Mouse (Mus musculus): ENCODE results near the gene Schip1.

Schip1 gene

GRCm38 (mm10) chr3:68385544-68385943 lies 320.9 kb downstream of the Schip1 start:
- DNase-seq (ENCODE audit: low spot score in 2 of 2): no peak

- DNase-seq (ENCODE audit: low spot score in 2 of 2): no peak
Observed at GRCm38 (mm10) chr3:68388023-68388422, 323.4 kb downstream of the Schip1 start.

GRCm38 (mm10) chr3:68393578-68393977 lies 329.0 kb downstream of the Schip1 start:
- no peak for DNase-seq (ENCODE audit: low spot score in 2 of 2)

DNA sequence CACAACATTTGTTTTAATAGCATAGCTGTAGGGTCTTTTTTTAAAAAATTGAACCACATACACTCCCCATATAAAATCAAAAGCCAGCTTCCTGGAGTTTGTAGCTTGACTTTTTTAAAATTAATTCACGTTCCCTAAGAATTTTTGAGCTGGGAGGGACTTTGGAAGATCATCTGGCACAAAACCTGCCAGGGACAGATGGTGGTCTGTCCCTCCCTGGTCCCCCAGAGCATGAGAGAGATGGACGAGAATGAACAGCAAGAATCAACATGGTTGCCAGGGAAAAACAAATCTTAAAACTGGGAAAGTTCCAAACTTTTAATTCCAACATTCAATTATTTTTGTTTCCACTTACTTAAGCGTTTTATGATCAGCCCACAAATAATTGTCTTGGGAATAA lies 334.1 kb downstream of the Schip1 start:
- no peak for DNase-seq (ENCODE audit: low spot score in 2 of 2)

DNA sequence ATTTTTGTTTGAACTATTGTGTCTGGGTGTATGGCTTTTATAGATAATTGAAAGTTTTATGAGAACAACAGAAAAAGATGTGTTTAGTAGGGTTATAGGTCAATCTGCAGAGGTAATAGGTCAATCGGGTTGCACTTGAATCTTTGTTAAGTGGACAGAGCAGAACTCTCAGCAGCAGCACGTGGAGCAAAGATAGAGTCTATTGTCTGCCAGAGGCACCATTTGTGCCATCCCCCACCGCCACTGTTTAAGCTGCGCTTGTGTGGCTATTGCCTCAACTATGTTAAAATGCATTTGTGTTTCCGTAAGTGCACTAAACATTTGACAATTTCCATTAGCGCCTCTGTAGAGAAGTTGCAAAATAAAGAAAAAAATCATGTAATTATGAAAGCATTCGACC lies 335.5 kb downstream of the Schip1 start:
- no peak for DNase-seq (ENCODE audit: low spot score in 2 of 2)

DNA sequence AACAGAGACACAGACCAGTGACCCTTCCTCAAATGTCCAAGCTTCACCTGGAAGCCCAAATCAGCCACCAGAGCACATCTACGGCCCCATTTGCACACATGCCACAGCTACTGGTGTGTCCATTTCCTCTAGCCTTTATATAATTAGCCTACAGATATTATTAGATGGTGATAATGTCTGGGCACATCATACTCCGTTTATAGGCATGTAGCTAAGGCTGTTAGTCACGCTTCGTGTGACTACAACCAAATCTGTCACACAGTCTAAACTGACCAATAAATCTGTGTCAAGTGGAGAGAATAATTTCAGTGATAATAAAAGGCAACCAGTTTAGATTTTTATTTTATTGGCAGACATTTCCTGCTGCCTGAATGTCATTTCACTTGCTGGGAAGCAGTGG lies 338.7 kb downstream of the Schip1 start:
- no peak for DNase-seq (ENCODE audit: low spot score in 2 of 2)

GRCm38 (mm10) chr3:68403783-68404217 lies 339.2 kb downstream of the Schip1 start:
- DNase-seq (ENCODE audit: low spot score in 2 of 2): peak in 1 of 2 experiments; percentile 12

- DNase-seq (ENCODE audit: low spot score in 2 of 2): no peak
Observed at GRCm38 (mm10) chr3:68405724-68406123, 341.1 kb downstream of the Schip1 start.

DNA sequence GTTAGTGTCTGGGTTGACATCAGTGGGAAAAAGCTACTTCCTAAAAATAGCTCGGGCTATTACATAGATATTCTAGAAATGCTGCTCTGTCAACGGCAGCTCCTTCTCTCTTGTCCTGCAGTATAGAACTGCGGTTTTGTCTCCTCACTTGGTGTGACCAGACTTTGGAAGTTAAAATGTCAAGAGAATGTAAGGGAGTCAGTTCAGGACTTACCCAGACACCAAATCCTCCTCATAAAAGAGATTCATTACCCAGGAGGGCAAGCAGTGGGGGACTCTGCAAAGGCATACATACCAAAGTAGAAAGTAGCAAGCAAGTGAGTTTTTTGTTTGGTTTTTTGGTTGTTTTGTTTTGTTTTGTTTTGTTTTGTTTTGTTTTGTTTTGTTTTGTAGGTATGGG lies 347.7 kb downstream of the Schip1 start:
- DNase-seq (ENCODE audit: low spot score in 2 of 2): no peak

DNA sequence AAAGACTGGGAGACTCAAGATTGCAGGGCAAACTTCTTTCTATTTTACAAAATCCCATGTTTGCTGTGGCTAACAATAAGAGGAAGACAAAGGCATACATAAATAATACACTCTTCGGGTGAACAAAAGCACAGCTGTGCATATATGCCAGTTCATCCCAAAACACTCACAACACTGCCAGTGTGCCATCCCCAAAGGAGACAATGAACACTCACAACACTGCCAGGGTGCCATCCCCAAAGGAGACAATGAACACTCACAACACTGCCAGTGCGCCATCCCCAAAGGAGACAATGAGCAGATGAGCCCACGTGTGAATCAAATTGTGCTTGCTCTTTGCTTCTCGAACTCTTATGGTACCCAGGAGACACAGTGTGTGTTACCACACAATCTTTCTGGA lies 355.2 kb downstream of the Schip1 start:
- DNase-seq (ENCODE audit: low spot score in 2 of 2): no peak

DNA sequence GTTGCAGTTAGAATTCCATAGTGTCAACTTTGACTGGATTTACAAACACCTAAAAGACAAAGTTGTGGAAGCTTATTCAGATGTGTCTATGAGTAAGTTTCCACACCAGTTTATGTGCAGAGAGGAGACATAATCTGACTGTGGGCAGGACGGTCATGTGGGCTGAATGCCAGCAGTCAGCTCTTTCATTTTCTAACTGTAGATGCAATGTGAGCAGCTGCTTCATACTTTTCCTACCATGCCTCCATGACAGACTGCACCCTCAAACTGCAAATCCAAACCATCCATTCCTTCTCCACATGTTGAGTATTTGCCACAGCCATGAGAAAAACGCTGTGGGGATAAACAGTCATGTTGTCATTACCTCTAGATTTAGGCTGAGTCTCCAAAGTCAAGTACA lies 356.3 kb downstream of the Schip1 start:
- no peak for DNase-seq (ENCODE audit: low spot score in 2 of 2)

GRCm38 (mm10) chr3:68421849-68422248 lies 357.2 kb downstream of the Schip1 start:
- no peak for DNase-seq (ENCODE audit: low spot score in 2 of 2)

DNA sequence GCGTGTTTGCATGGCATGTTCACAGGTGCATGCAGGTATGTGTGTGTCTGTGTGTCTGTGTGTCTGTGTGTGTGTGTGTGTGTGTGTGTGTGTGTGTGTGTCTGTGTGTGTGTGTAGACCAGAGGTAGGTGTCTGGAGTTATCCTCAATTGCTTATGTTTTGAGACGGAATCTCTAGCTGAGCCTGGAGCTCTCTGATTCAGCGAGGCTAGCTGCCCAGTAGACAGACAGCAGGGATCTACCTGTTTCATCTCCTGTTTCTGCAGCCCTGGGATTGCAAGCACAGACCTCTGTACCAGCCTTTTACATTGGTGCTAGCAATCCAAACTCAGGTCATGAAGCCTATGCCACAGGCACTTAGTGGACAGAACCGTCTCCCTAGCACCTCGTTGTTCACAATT lies 363.5 kb downstream of the Schip1 start:
- DNase-seq (ENCODE audit: low spot score in 2 of 2): no peak

GRCm38 (mm10) chr3:68434435-68434834 lies 369.8 kb downstream of the Schip1 start:
- no peak for DNase-seq (ENCODE audit: low spot score in 2 of 2)

- DNase-seq (ENCODE audit: low spot score in 2 of 2): no peak
Observed at GRCm38 (mm10) chr3:68434897-68435296, 370.3 kb downstream of the Schip1 start.

GRCm38 (mm10) chr3:68448480-68448879 lies 383.9 kb downstream of the Schip1 start:
- no peak for DNase-seq (ENCODE audit: low spot score in 2 of 2)

GRCm38 (mm10) chr3:68451634-68452033 lies 387.0 kb downstream of the Schip1 start:
- no peak for DNase-seq (ENCODE audit: low spot score in 2 of 2)

DNA sequence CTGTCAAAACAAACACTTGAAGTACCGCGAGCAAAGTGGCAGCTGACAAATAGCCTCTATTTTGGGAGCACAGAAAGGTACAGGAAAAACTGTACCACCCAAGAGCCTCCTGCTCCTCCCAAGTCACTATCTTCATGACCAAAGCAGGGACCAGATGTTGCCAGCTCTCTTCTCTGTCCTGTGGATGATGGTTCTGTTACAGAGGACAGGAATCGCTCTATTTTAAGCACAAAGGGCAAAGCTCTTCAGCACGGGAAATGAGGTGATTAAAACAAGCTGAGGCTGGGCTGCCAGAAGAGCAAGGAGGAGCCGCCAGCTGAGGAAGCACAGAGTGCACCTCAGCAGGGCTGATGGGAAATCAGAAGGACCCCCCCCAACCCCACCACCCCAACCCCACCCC lies 388.7 kb downstream of the Schip1 start:
- DNase-seq (ENCODE audit: low spot score in 2 of 2): no peak

GRCm38 (mm10) chr3:68453719-68454455 lies 389.3 kb downstream of the Schip1 start:
- no peak for DNase-seq (ENCODE audit: low spot score in 2 of 2)

- peak in 1 of 2 experiments; percentile 14 for DNase-seq (ENCODE audit: low spot score in 2 of 2)
Observed at GRCm38 (mm10) chr3:68466643-68467042, 402.0 kb downstream of the Schip1 start.

GRCm38 (mm10) chr3:68467941-68468687 lies 403.5 kb downstream of the Schip1 start:
- no peak for DNase-seq (ENCODE audit: low spot score in 2 of 2)

GRCm38 (mm10) chr3:68469643-68470042 lies 405.0 kb downstream of the Schip1 start:
- DNase-seq (ENCODE audit: low spot score in 2 of 2): no peak

GRCm38 (mm10) chr3:68470061-68470460 lies 405.5 kb downstream of the Schip1 start:
- no peak for DNase-seq (ENCODE audit: low spot score in 2 of 2)

Data from frontal cortex, postnatal 10 days (tissue).